Mouse (Mus musculus) lung, adult 2 months (tissue): ENCODE data around the gene 4930442H23Rik.

Source experiments
- CTCF ChIP-seq: fragments of 200-500 bp; IDR thresholded peaks from 2 replicates; pipeline ENCODE4 v1.5.1; 2011; ENCODE audit warnings: mild to moderate bottlenecking, low read length, control low read depth; ENCODE audit not compliant: insufficient read depth
- POLR2A ChIP-seq: fragments of 200-500 bp; IDR thresholded peaks from 2 replicates; pipeline ENCODE4 v1.6.1; 2011; ENCODE audit warnings: low read depth, mild to moderate bottlenecking, control low read depth, low read length, borderline replicate concordance; ENCODE audit errors: extremely low read depth

DNA sequence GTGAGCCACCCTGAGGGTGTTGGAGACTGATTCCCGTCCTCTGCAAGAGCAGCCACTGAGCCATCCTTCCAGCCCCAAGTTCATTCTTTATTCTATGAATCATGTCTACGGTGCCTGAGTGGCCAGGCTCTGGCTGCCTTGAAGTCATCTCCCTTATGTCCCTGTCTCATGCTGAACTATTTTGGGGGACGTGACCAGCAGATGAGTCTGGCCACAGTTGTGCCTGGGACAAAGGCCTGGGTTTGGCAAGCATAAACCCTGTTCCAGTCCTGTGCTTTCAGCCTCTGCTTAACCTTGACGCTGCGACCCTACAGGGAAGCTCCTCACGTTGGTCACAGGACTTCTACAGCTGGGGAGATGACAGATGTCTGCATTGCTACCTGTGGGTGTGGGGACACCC, 13.7 kb upstream of the 4930442H23Rik start:
- TF ChIP-seq CTCF (no peak), POLR2A (no peak)
